17 mouse cellular contexts compared by ENCODE assay signal in genomic region chr14:62459541-62459940, GRCm38 (mm10). TPM values are rescaled to one million over a fixed set of nuclear protein-coding genes. Genes with fewer than 3 reads are reported as not detected.
A peak's percentile ranks its signal among the peaks of the same experiment; 100 is the strongest.
DNase-seq lines count a peak whose midpoint lies in the region; ATAC-seq and TF ChIP-seq lines count a peak whose summit lies in the region.
"Had no signal": no experiment of that assay in that cellular context is flagged by ENCODE, and none has a peak within 500 bp of the region (broad histone marks: within the 10 kb centered on the region; RNA-seq: fewer than 3 reads in every experiment).

No protein-coding gene starts in this region.

- no peak for TF ChIP-seq EP300 in liver, embryonic 14.5 days (IDR thresholded peaks at IDR 0.05; ENCODE audit: low read depth)
- TF ChIP-seq EP300 in stomach, postnatal 0 days (optimal IDR thresholded peaks at IDR 0.05): no peak

- DNase-seq in heart, postnatal 4 days: peak; percentile 19
- DNase-seq in heart, postnatal 14 days: no peak
- DNase-seq in liver, embryonic 14.5 days (ENCODE audit: low read depth in 3 of 3, low spot score in 3 of 3): no peak
- no peak for DNase-seq in liver, embryonic 11.5 days (ENCODE audit: low spot score)
- peak; percentile 21 for DNase-seq in R1 (ENCODE audit: low read depth, low spot score)
- DNase-seq in stomach, postnatal 0 days (ENCODE audit: low spot score): no peak
- DNase-seq in urinary bladder, adult 18-20 months (ENCODE audit: low spot score in 2 of 2): no peak
- DNase-seq: cerebellum, adult 9-11 months; gastrocnemius, postnatal 25 days had no signal

- WGBS in liver, embryonic 14.5 days (ENCODE audit: insufficient replicate concordance): 50% methylated on average over 11 of the region's 11 CpGs
- 57% methylated on average over 11 of the region's 11 CpGs for WGBS in liver, embryonic 11.5 days
- WGBS in stomach, postnatal 0 days: 54% methylated on average over 11 of the region's 11 CpGs
- WGBS in neural tube, embryonic 15.5 days: 73% methylated on average over 11 of the region's 11 CpGs

- H3K4me3 ChIP-seq in liver, embryonic 14.5 days (ENCODE audit: insufficient read depth in 1 of 2, low read depth in 2 of 2, low read length in 2 of 2): no peak overlapping the region
- H3K4me3 ChIP-seq in liver, embryonic 11.5 days (ENCODE audit: low read depth, low read length): no peak overlapping the region
- H3K4me3 ChIP-seq in stomach, postnatal 0 days (ENCODE audit: low read depth, low read length): no peak overlapping the region
- no peak overlapping the region for H3K4me3 ChIP-seq in neural tube, embryonic 15.5 days (replicated peaks)
- H3K4me3 ChIP-seq: embryonic facial prominence, embryonic 15.5 days; heart, embryonic 15.5 days; intestine, embryonic 15.5 days; limb, embryonic 15.5 days had no signal

- H3K4me2 ChIP-seq in liver, embryonic 14.5 days (ENCODE audit: low read depth): no peak overlapping the region
- no peak overlapping the region for H3K4me2 ChIP-seq in liver, embryonic 11.5 days
- no peak overlapping the region for H3K4me2 ChIP-seq in stomach, postnatal 0 days (replicated peaks; ENCODE audit: low read depth)
- H3K4me2 ChIP-seq in neural tube, embryonic 15.5 days: no peak overlapping the region
- H3K4me2 ChIP-seq: embryonic facial prominence, embryonic 15.5 days; heart, embryonic 15.5 days; intestine, embryonic 15.5 days; limb, embryonic 15.5 days had no signal

- H3K9ac ChIP-seq in liver, embryonic 14.5 days (replicated peaks): no peak overlapping the region
- no peak overlapping the region for H3K9ac ChIP-seq in liver, embryonic 11.5 days (ENCODE audit: low read depth, low read length)
- no peak overlapping the region for H3K9ac ChIP-seq in stomach, postnatal 0 days (ENCODE audit: low read length)
- H3K9ac ChIP-seq in neural tube, embryonic 15.5 days (replicated peaks): no peak overlapping the region
- H3K9ac ChIP-seq: embryonic facial prominence, embryonic 15.5 days; heart, embryonic 15.5 days; intestine, embryonic 15.5 days; limb, embryonic 15.5 days had no signal

- no peak for ATAC-seq in liver, embryonic 14.5 days (ENCODE audit: insufficient read depth)
- no peak for ATAC-seq in liver, embryonic 11.5 days (replicated peaks; ENCODE audit: low FRiP score)
- no peak for ATAC-seq in stomach, postnatal 0 days (ENCODE audit: low FRiP score, low TSS enrichment)
- no peak for ATAC-seq in neural tube, embryonic 15.5 days (ENCODE audit: low FRiP score)
- ATAC-seq: forebrain, embryonic 16.5 days; intestine, embryonic 15.5 days had no signal

- intact Hi-C loops in heart, postnatal 14 days (cut with DNase I): loop anchor here (5.0 to 10.0 kb wide), 3 partner anchors 127 to 1125 kb away; no protein-coding TSS in a partner anchor

- H3K36me3 ChIP-seq in liver, embryonic 14.5 days (replicated peaks; ENCODE audit: control insufficient read depth, insufficient read depth, low read depth): no peaks in the 10 kb centered on the region
- H3K36me3 ChIP-seq in liver, embryonic 11.5 days (ENCODE audit: control insufficient read depth, insufficient read depth, low read length): no peaks in the 10 kb centered on the region
- H3K36me3 ChIP-seq in stomach, postnatal 0 days (ENCODE audit: control insufficient read depth, insufficient read depth, low read length): no peaks in the 10 kb centered on the region
- no peaks in the 10 kb centered on the region for H3K36me3 ChIP-seq in neural tube, embryonic 15.5 days
- H3K36me3 ChIP-seq: embryonic facial prominence, embryonic 15.5 days; heart, embryonic 15.5 days; intestine, embryonic 15.5 days; limb, embryonic 15.5 days had no signal

- H3K4me1 ChIP-seq in liver, embryonic 14.5 days (replicated peaks; ENCODE audit: control insufficient read depth in 2 of 2, insufficient read depth in 2 of 2, low read length in 1 of 2): no peaks in the 10 kb centered on the region
- H3K4me1 ChIP-seq in liver, embryonic 11.5 days (replicated peaks; ENCODE audit: control insufficient read depth, insufficient read depth, low read length): no peaks in the 10 kb centered on the region
- no peaks in the 10 kb centered on the region for H3K4me1 ChIP-seq in stomach, postnatal 0 days (replicated peaks; ENCODE audit: control insufficient read depth, insufficient read depth)
- peaks cover 25% of the 10 kb centered on the region for H3K4me1 ChIP-seq in neural tube, embryonic 15.5 days
- H3K4me1 ChIP-seq: intestine, embryonic 15.5 days; limb, embryonic 15.5 days had no signal

- H3K27me3 ChIP-seq in liver, embryonic 14.5 days (ENCODE audit: control insufficient read depth, insufficient read depth, low read length): no peaks in the 10 kb centered on the region
- H3K27me3 ChIP-seq in liver, embryonic 11.5 days (replicated peaks; ENCODE audit: control insufficient read depth, insufficient read depth, low read length): no peaks in the 10 kb centered on the region
- no peaks in the 10 kb centered on the region for H3K27me3 ChIP-seq in stomach, postnatal 0 days (ENCODE audit: control insufficient read depth, insufficient read depth, low read length)
- 0 out of 2 replicates have a peak, but pooled peaks cover 3% of the 10 kb centered on the region for H3K27me3 ChIP-seq in neural tube, embryonic 15.5 days (replicated peaks)
- H3K27me3 ChIP-seq: embryonic facial prominence, embryonic 15.5 days; heart, embryonic 15.5 days; intestine, embryonic 15.5 days had no signal

- no peak overlapping the region for H3K27ac ChIP-seq in liver, embryonic 14.5 days
- no peak overlapping the region for H3K27ac ChIP-seq in liver, embryonic 11.5 days (ENCODE audit: low read depth, low read length)
- no peak overlapping the region for H3K27ac ChIP-seq in stomach, postnatal 0 days (replicated peaks)
- H3K27ac ChIP-seq in neural tube, embryonic 15.5 days (replicated peaks): no peak overlapping the region
- H3K27ac ChIP-seq: embryonic facial prominence, embryonic 15.5 days; heart, embryonic 15.5 days; intestine, embryonic 15.5 days; limb, embryonic 15.5 days had no signal

- no peaks in the 10 kb centered on the region for H3K9me3 ChIP-seq in liver, embryonic 14.5 days (ENCODE audit: control insufficient read depth, low read length)
- no peaks in the 10 kb centered on the region for H3K9me3 ChIP-seq in liver, embryonic 11.5 days (ENCODE audit: control insufficient read depth, low read length)
- H3K9me3 ChIP-seq in stomach, postnatal 0 days (ENCODE audit: control insufficient read depth, low read length): no peaks in the 10 kb centered on the region
- no peaks in the 10 kb centered on the region for H3K9me3 ChIP-seq in neural tube, embryonic 15.5 days (replicated peaks)
- H3K9me3 ChIP-seq: embryonic facial prominence, embryonic 15.5 days; heart, embryonic 15.5 days; intestine, embryonic 15.5 days; limb, embryonic 15.5 days had no signal

- peak; percentile 32; the same call in 1 of the 2 replicates for TF ChIP-seq CTCF in liver, embryonic 14.5 days (IDR thresholded peaks at IDR 0.05; ENCODE audit: low read depth)
- peak; percentile 57 for TF ChIP-seq CTCF in stomach, postnatal 0 days (IDR thresholded peaks at IDR 0.05; ENCODE audit: low read depth)

RNA-seq across cellular contexts. Expression of gene Gucy1b2, which starts 3.5 kb away (rescaled TPM):
- total RNA-seq in heart, postnatal 4 days (2021): under 1 TPM in 1 of 2 experiments, not detected in 1; 0.18 TPM
- total RNA-seq in heart, postnatal 14 days (2021): not detected
- not detected in 2 replicates for polyA plus RNA-seq in liver, embryonic 14.5 days (2012; rRNA removed)
- not detected in 2 replicates for polyA plus RNA-seq in liver, embryonic 14.5 days (2014; fragmentation: Nextera tagmentation; extraction: Ambion mirVana)
- polyA plus RNA-seq in liver, embryonic 11.5 days (2014; fragmentation: Nextera tagmentation; extraction: Ambion mirVana): 0.16 TPM in 1 of 2 replicates, not detected in the other
- polyA plus RNA-seq in stomach, postnatal 0 days (2015; fragmentation: Nextera tagmentation; extraction: Ambion mirVana): not detected in 2 replicates
- 0.26 and 0.38 TPM in 2 replicates for polyA plus RNA-seq in neural tube, embryonic 15.5 days (2015; fragmentation: Nextera tagmentation; extraction: Ambion mirVana)
- total RNA-seq: gastrocnemius, postnatal 25 days; megakaryocyte, adult 5-6 weeks had no signal
- polyA plus RNA-seq: intestine, embryonic 15.5 days; spleen, adult 2 months had no signal

Comparison
In these comparisons a context has a peak if more than half of its experiments do, and no peak if none do; other contexts are left out.
1. DNase-seq: peak in heart, postnatal 4 days (single experiment) and R1 (single experiment); none in heart, postnatal 14 days (0 of 2), liver, embryonic 14.5 days (0 of 3), liver, embryonic 11.5 days (single experiment), stomach, postnatal 0 days (single experiment) and urinary bladder, adult 18-20 months (0 of 2).